Mouse (Mus musculus) heart, embryonic 11.5 days (tissue): ENCODE results near the gene Tjp2. TPM values are rescaled to one million over a fixed set of nuclear protein-coding genes. Genes with fewer than 3 reads are reported as not detected.
"Not testable (repeated sequence)": the region's sequence is repeated elsewhere in the genome, so short reads cannot be mapped to it uniquely, and the experiment has no call there.

Experiments
- ATAC-seq: fragments of 200-750 bp; cut with Nextera tagmentation; replicated peaks from 2 replicates; pipeline ENCODE4 v1.8.0; 2017; ENCODE audit warnings: moderate library complexity; ENCODE audit not compliant: insufficient number of reproducible peaks, low FRiP score, low TSS enrichment
- H3K27ac ChIP-seq: fragments of 300-500 bp; sonication (generic); 2 replicates; pipeline ENCODE4 v1.5.1; 2014; ENCODE audit warnings: mild to moderate bottlenecking, low read depth, low read length
- H3K27me3 ChIP-seq: fragments of 300-500 bp; sonication (generic); 2 replicates; pipeline ENCODE4 v1.6.1; 2014; ENCODE audit warnings: mild to moderate bottlenecking, low read length, mixed read lengths; ENCODE audit not compliant: control insufficient read depth, insufficient read depth
- H3K36me3 ChIP-seq: fragments of 300-500 bp; sonication (generic); 2 replicates; pipeline ENCODE4 v1.6.1; 2014; ENCODE audit warnings: mild to moderate bottlenecking, low read length, moderate library complexity, mixed read lengths; ENCODE audit not compliant: control insufficient read depth, insufficient read depth
- H3K4me1 ChIP-seq: fragments of 300-500 bp; sonication (generic); 2 replicates; pipeline ENCODE4 v1.6.1; 2014; ENCODE audit warnings: low read length; ENCODE audit not compliant: control insufficient read depth, insufficient read depth
- H3K4me2 ChIP-seq: fragments of 300-500 bp; sonication (generic); 2 replicates; pipeline ENCODE4 v1.6.1; 2014; ENCODE audit warnings: mild to moderate bottlenecking, moderate library complexity
- H3K4me3 ChIP-seq: fragments of 300-500 bp; sonication (generic); 2 replicates; pipeline ENCODE4 v1.5.1; 2014; ENCODE audit warnings: low read depth, low read length
- H3K9ac ChIP-seq: fragments of 300-500 bp; sonication (generic); 2 replicates; pipeline ENCODE4 v1.6.1; 2014; ENCODE audit warnings: mild to moderate bottlenecking, low read depth, low read length, moderate library complexity
- H3K9me3 ChIP-seq: fragments of 300-500 bp; sonication (generic); replicated peaks from 2 replicates; pipeline ENCODE4 v1.6.1; 2016; ENCODE audit warnings: low read length; ENCODE audit not compliant: control insufficient read depth
- WGBS: fragments of 180-500 bp; shearing (Covaris S2); extraction: QIAGEN DNeasy Blood & Tissue Kit; methylation state at CpG from one replicate; pipeline ENCODE4 v1.1.7; 2014; ENCODE audit not compliant: insufficient replicate concordance; 5-methylcytosine and 5-hydroxymethylcytosine counted together
- polyA plus RNA-seq: library from polyadenylated mRNA; unstranded; fragments of >200 nt; fragmentation: Nextera tagmentation; extraction: Ambion mirVana; gene quantifications from 2 replicates; pipeline ENCODE4 v1.2.1, GENCODE M21; 2014

Tjp2 gene
- polyA plus RNA-seq, 1 experiment from 2014 or later = 21.3 TPM

DNA sequence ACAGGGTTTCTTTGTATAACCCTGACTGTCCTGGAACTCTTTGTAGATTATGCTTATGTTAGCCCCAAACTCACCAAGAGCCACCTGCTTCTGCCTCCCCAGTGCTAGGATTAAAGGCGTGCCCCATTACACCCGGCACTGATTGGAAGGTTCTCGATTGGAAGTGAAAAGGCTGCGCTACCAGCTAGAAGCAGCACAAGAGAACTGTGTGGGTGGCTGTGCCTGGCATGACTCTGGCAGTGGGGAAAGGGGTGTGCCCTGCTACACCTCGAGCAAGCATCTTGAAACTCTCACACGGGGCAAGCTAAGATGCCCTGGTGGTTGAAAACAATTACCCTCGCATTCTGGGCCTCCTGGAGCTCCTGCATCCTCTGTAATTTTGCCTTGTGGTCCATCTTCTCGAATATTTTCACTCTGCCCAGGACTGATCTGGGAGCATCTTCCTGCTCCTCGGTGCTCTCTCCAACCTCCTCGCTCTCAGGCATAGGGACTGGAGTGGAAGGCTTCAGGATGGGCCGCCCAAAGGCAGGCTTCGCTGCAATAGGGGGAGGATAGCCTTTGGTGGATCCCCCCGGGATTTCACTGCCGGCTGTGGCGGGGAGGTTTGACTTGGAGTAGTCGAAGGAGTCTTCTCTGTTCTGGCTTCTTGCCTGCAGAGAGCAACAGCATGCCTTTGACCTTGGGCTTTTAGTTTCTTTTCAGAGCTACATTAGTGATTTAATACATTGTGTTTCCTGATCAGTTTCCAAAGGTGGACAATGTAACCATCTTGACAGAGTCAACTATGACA, 127.0 kb downstream of the Tjp2 start:
- H3K4me2 ChIP-seq = no peak overlapping the region
- no peak overlapping the region for H3K9ac ChIP-seq
- H3K9me3 ChIP-seq = no peaks in the 10 kb centered on the region
- no peak overlapping the region for H3K4me3 ChIP-seq
- H3K4me1 ChIP-seq = peaks cover 7% of the 10 kb centered on the region
- ATAC-seq = no peak
- H3K27me3 ChIP-seq = no peaks in the 10 kb centered on the region
- H3K27ac ChIP-seq = no peak overlapping the region
- WGBS = 86% methylated on average over 16 of the region's 16 CpGs
- peaks cover 22% of the 10 kb centered on the region; the same call in 1 of the 2 replicates for H3K36me3 ChIP-seq

GRCm38 (mm10) chr19:24092060-24092459, 132.8 kb downstream of the Tjp2 start:
- not testable (repeated sequence) for H3K9ac ChIP-seq, H3K27me3 ChIP-seq, H3K4me1 ChIP-seq, ATAC-seq, H3K27ac ChIP-seq, H3K4me2 ChIP-seq, H3K9me3 ChIP-seq, H3K4me3 ChIP-seq
- WGBS = 60% methylated on average over 8 of the region's 8 CpGs
- H3K36me3 ChIP-seq = 0 out of 2 replicates have a peak, but pooled peaks cover 16% of the 10 kb centered on the region

- Histone ChIP-seq H3K36me3 (0 out of 2 replicates have a peak, but pooled peaks cover 8% of the 10 kb centered on the region), H3K4me3 (no peak overlapping the region), H3K9ac (no peak overlapping the region), H3K27ac (no peak overlapping the region), H3K4me1 (no peaks in the 10 kb centered on the region), H3K27me3 (no peaks in the 10 kb centered on the region), H3K9me3 (no peaks in the 10 kb centered on the region), H3K4me2 (no peak overlapping the region)
- 84% methylated on average over 2 of the region's 2 CpGs for whole genome bisulfite sequencing
- ATAC-seq = no peak
Measured at GRCm38 (mm10) chr19:24090366-24090765, 134.5 kb downstream of the Tjp2 start.

DNA sequence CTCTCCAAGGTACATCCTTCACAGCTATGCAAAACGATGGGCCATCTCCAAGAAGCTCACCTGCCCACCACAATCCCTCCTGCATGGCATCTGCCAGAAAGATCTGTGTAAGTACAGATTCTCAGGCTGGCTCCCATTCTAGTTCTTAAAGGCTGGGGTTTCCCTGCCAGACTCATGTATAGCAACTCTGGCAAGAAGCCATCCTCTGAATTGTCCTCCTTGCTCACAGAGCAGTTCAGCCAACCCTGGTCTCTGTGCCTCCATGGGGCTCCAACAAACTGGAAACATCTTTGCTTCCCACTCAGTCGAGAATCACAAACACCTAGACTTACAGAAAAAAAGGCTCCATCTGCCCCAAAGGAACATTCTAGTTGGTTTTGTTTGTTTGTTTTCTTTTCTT, 139.5 kb downstream of the Tjp2 start:
- 71% methylated on average over 2 of the region's 2 CpGs for WGBS
- H3K9ac ChIP-seq = no peak overlapping the region

GRCm38 (mm10) chr19:24080417-24081080, 144.3 kb downstream of the Tjp2 start:
- H3K27ac ChIP-seq = peak overlapping the region; percentile 86
- ATAC-seq = peak; percentile 26; the same call in 1 of the 2 replicates
- no peak overlapping the region for H3K4me3 ChIP-seq
- H3K4me1 ChIP-seq = peaks cover 10% of the 10 kb centered on the region
- H3K4me2 ChIP-seq = peak overlapping the region; percentile 45
- H3K9ac ChIP-seq = 0 out of 2 replicates have a peak overlapping the region, but pooled peaks have one; percentile 49
- WGBS = 20% methylated on average over 8 of the region's 8 CpGs
- no peaks in the 10 kb centered on the region for H3K36me3 ChIP-seq
- H3K27me3 ChIP-seq = no peaks in the 10 kb centered on the region
- no peaks in the 10 kb centered on the region for H3K9me3 ChIP-seq

More for the DNA sequence above, 139.5 kb downstream of the Tjp2 start:
- ATAC-seq = no peak
- H3K27ac ChIP-seq = no peak overlapping the region
- no peak overlapping the region for H3K4me3 ChIP-seq
- H3K36me3 ChIP-seq = no peaks in the 10 kb centered on the region
- H3K4me1 ChIP-seq = peaks cover 4% of the 10 kb centered on the region
- no peaks in the 10 kb centered on the region for H3K9me3 ChIP-seq
- no peak overlapping the region for H3K4me2 ChIP-seq
- H3K27me3 ChIP-seq = no peaks in the 10 kb centered on the region

DNA sequence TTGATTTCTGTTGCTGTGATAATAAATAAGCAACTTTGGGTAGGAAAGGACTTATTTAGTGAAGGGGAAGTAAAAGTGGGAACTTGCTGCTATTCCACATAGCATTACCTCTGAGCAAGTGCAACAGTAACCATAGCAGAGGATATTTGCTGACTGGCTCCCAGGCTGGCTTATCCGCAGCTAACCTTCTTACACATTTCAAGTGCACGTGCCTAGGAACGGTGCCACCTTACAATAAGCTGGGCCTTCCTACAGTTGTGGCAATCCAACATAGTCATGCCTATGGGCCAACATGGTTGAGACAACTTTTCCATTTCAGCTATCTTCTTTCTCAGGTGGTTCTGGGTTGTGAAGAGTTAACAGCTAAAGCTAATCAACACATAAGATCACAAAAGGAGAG, 147.2 kb downstream of the Tjp2 start:
- WGBS = 78% methylated on average over 3 of the region's 3 CpGs
- no peak overlapping the region for H3K4me2 ChIP-seq
- ATAC-seq = no peak
- H3K27ac ChIP-seq = no peak overlapping the region
- H3K9ac ChIP-seq = no peak overlapping the region
- no peaks in the 10 kb centered on the region for H3K36me3 ChIP-seq
- H3K4me1 ChIP-seq = peaks cover 10% of the 10 kb centered on the region
- H3K4me3 ChIP-seq = no peak overlapping the region
- H3K27me3 ChIP-seq = no peaks in the 10 kb centered on the region
- no peaks in the 10 kb centered on the region for H3K9me3 ChIP-seq

DNA sequence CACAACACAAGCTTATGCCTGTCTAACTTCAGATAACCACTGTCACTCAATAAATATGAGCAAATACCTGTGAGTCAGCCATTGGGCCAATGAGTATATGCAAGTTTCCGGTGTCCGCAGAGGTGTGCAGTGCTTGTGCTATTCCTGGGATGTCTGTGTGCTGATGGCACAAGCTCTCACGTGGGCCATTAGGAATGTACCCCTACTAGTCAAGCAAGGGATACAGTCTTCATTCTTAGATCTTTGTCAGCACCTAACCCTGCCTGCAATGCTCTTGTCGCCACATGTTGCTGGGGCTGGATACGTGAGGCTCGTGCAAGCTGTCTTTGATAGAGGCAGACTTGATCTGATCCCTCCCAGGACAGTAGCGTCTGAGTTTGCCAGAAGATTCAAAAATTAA, 148.3 kb downstream of the Tjp2 start:
- Histone ChIP-seq H3K27ac (no peak overlapping the region), H3K4me1 (peaks cover 10% of the 10 kb centered on the region), H3K9ac (no peak overlapping the region), H3K4me2 (no peak overlapping the region), H3K27me3 (no peaks in the 10 kb centered on the region), H3K4me3 (no peak overlapping the region), H3K36me3 (no peaks in the 10 kb centered on the region), H3K9me3 (no peaks in the 10 kb centered on the region)
- ATAC-seq = no peak
- 69% methylated on average over 7 of the region's 7 CpGs for WGBS

DNA sequence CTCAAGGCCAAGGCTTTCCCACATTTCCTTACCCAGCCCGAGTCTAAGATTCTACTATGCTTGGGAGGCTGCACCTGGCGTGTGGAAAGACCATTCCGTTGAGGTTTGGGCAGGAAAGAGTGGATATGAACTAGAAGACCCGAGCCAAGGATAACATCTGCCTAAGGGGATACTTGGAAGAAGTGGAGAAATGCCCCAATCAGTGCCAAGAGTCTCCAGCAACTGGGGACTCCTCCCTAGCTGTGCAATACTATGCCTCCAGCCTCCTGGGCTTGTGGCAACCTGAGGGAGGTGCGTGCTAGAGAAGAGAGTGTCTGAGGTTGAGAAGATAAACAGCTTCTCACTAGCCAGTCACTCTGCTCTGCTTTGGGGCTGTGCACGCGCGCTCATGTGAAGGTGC, 148.9 kb downstream of the Tjp2 start:
- ATAC-seq = no peak
- 78% methylated on average over 8 of the region's 8 CpGs for WGBS
- H3K27ac ChIP-seq = no peak overlapping the region
- H3K4me1 ChIP-seq = peaks cover 10% of the 10 kb centered on the region
- no peaks in the 10 kb centered on the region for H3K27me3 ChIP-seq
- no peaks in the 10 kb centered on the region for H3K9me3 ChIP-seq
- H3K4me3 ChIP-seq = no peak overlapping the region
- no peak overlapping the region for H3K4me2 ChIP-seq
- H3K9ac ChIP-seq = no peak overlapping the region
- H3K36me3 ChIP-seq = no peaks in the 10 kb centered on the region
